Comparison of ENCODE assay signal across 25 mouse cellular contexts in the genomic region with DNA sequence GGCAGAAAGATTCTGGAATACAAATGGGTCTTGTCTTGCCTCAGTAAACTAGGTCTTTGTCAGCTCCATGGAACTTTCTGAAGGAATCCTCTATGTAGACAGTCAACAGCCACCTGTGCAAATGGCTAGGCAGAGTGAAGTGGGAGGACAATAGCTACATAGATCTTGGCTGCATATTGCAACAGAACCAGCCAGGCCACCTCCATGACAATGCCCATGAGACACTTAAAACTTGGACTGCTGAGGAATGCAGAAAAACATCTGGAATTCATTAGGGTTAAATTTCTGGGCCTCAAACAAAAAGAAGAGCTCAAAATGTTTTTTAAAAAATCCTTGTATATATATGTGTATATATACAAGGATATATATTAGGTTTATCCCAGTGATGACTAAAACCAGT. TPM values are rescaled to one million over a fixed set of nuclear protein-coding genes. Genes with fewer than 3 reads are reported as not detected.
A peak's percentile ranks its signal among the peaks of the same experiment; 100 is the strongest.
DNase-seq lines count a peak whose midpoint lies in the region; ATAC-seq lines count a peak whose summit lies in the region.
"Had no signal": no experiment of that assay in that cellular context is flagged by ENCODE, and none has a peak within 500 bp of the region (broad histone marks: within the 10 kb centered on the region; RNA-seq: fewer than 3 reads in every experiment).

No protein-coding gene starts in this region.

- no peaks in the 10 kb centered on the region; the same call in 1 of the 2 replicates for H3K9me3 ChIP-seq in limb, embryonic 11.5 days (ENCODE audit: control insufficient read depth, low read length)
- no peaks in the 10 kb centered on the region for H3K9me3 ChIP-seq in limb, embryonic 10.5 days (replicated peaks)
- H3K9me3 ChIP-seq in limb, embryonic 12.5 days: no peaks in the 10 kb centered on the region
- H3K9me3 ChIP-seq: forebrain, embryonic 15.5 days; hindbrain, embryonic 15.5 days had no signal

- no peak overlapping the region for H3K4me2 ChIP-seq in limb, embryonic 11.5 days (ENCODE audit: low read depth, severe bottlenecking)
- H3K4me2 ChIP-seq in limb, embryonic 12.5 days: no peak overlapping the region
- H3K4me2 ChIP-seq: forebrain, embryonic 15.5 days; heart, embryonic 13.5 days; hindbrain, embryonic 15.5 days had no signal

- no peak overlapping the region for H3K4me3 ChIP-seq in limb, embryonic 11.5 days (ENCODE audit: low read depth, low read length)
- no peak overlapping the region for H3K4me3 ChIP-seq in limb, embryonic 10.5 days
- H3K4me3 ChIP-seq in limb, embryonic 12.5 days (replicated peaks): no peak overlapping the region
- H3K4me3 ChIP-seq: forebrain, embryonic 15.5 days; heart, embryonic 13.5 days; hindbrain, embryonic 15.5 days had no signal

- DNase-seq in embryo, embryonic 10 days (ENCODE audit: low spot score): peak; percentile 25
- DNase-seq in embryo, embryonic 11 days: no peak
- DNase-seq in limb, embryonic 11.5 days (ENCODE audit: low spot score): peak; percentile 26
- no peak for DNase-seq in limb, embryonic 10.5 days (ENCODE audit: low spot score)
- DNase-seq in skeletal muscle tissue, adult 2 months (ENCODE audit: low read depth, low spot score): peak; percentile 13
- DNase-seq in cerebellum, postnatal 4 days (ENCODE audit: low spot score in 2 of 2): no peak
- DNase-seq: adrenal gland, adult 2 months; adrenal gland, postnatal 25 days; cerebellum, adult 2 months; gastrocnemius, postnatal 10 days; heart, postnatal 36 days had no signal

- no peak overlapping the region for H3K27ac ChIP-seq in limb, embryonic 11.5 days (replicated peaks; ENCODE audit: low read depth, low read length)
- no peak overlapping the region for H3K27ac ChIP-seq in limb, embryonic 10.5 days
- peak overlapping the region; percentile 76 for H3K27ac ChIP-seq in limb, embryonic 12.5 days
- H3K27ac ChIP-seq: forebrain, embryonic 15.5 days; heart, embryonic 13.5 days; hindbrain, embryonic 15.5 days had no signal

- no peaks in the 10 kb centered on the region for H3K36me3 ChIP-seq in limb, embryonic 11.5 days (ENCODE audit: control insufficient read depth, insufficient read depth, low read length)
- H3K36me3 ChIP-seq in limb, embryonic 10.5 days: no peaks in the 10 kb centered on the region
- H3K36me3 ChIP-seq in limb, embryonic 12.5 days: no peaks in the 10 kb centered on the region
- H3K36me3 ChIP-seq: forebrain, embryonic 15.5 days; heart, embryonic 13.5 days; hindbrain, embryonic 15.5 days had no signal

- H3K9ac ChIP-seq in limb, embryonic 11.5 days (ENCODE audit: low read length): no peak overlapping the region
- no peak overlapping the region for H3K9ac ChIP-seq in limb, embryonic 12.5 days (replicated peaks)
- H3K9ac ChIP-seq: forebrain, embryonic 15.5 days; heart, embryonic 13.5 days; hindbrain, embryonic 15.5 days had no signal

- no peaks in the 10 kb centered on the region for H3K4me1 ChIP-seq in limb, embryonic 11.5 days (ENCODE audit: control insufficient read depth, insufficient read depth, low read length)
- H3K4me1 ChIP-seq in limb, embryonic 10.5 days: peaks cover 6% of the 10 kb centered on the region; the same call in 1 of the 2 replicates
- peaks cover 9% of the 10 kb centered on the region for H3K4me1 ChIP-seq in limb, embryonic 12.5 days (replicated peaks)
- H3K4me1 ChIP-seq: heart, embryonic 13.5 days had no signal

- peak; percentile 70; the same call in 1 of the 2 replicates for ATAC-seq in limb, embryonic 11.5 days (ENCODE audit: insufficient number of reproducible peaks, low FRiP score, low TSS enrichment, low read depth)
- peak; percentile 73 for ATAC-seq in limb, embryonic 12.5 days (ENCODE audit: insufficient number of reproducible peaks, insufficient read depth, low FRiP score, low TSS enrichment, low read depth)
- no peak for ATAC-seq in cerebellum, adult (ENCODE audit: insufficient number of reproducible peaks, low FRiP score, low TSS enrichment)
- ATAC-seq: activated CD4-positive, CD25-positive, alpha-beta regulatory T cell, adult 4 months; forebrain, embryonic 15.5 days; inflammation-experienced regulatory T-cells, adult 6 months; Patski had no signal

- no peaks in the 10 kb centered on the region for H3K27me3 ChIP-seq in limb, embryonic 11.5 days (ENCODE audit: control insufficient read depth, insufficient read depth, low read length)
- no peaks in the 10 kb centered on the region for H3K27me3 ChIP-seq in limb, embryonic 10.5 days (ENCODE audit: low read depth, poor library complexity, severe bottlenecking)
- no peaks in the 10 kb centered on the region for H3K27me3 ChIP-seq in limb, embryonic 12.5 days
- H3K27me3 ChIP-seq: forebrain, embryonic 15.5 days; heart, embryonic 13.5 days; hindbrain, embryonic 15.5 days; Patski had no signal

RNA-seq across cellular contexts. Expression of a gene that starts 50.4 kb away (rescaled TPM):
- 0.03 TPM in 1 of 2 replicates, not detected in the other for polyA plus RNA-seq in limb, embryonic 11.5 days (2014; fragmentation: Nextera tagmentation; extraction: Ambion mirVana)
- not detected in 2 replicates for polyA plus RNA-seq in limb, embryonic 10.5 days (2016; fragmentation: Nextera tagmentation; extraction: Ambion mirVana)
- polyA plus RNA-seq in limb, embryonic 12.5 days (2016; fragmentation: Nextera tagmentation; extraction: Ambion mirVana): not detected in 2 replicates
- polyA plus RNA-seq: adrenal gland, adult 2 months; forebrain, embryonic 11.5 days; forebrain, embryonic 15.5 days; heart, postnatal 0 days; hindbrain, embryonic 11.5 days had no signal

RNA-seq across cellular contexts. Expression of a gene that starts 54.6 kb away (rescaled TPM):
- 0.21 and 0.41 TPM in 2 replicates for polyA plus RNA-seq in limb, embryonic 11.5 days (2014; fragmentation: Nextera tagmentation; extraction: Ambion mirVana)
- 0.76 TPM in 1 of 2 replicates, not detected in the other for polyA plus RNA-seq in limb, embryonic 10.5 days (2016; fragmentation: Nextera tagmentation; extraction: Ambion mirVana)
- 0.76 and 0.84 TPM in 2 replicates for polyA plus RNA-seq in limb, embryonic 12.5 days (2016; fragmentation: Nextera tagmentation; extraction: Ambion mirVana)
- polyA plus RNA-seq: cerebellum, adult 2 months; heart, postnatal 0 days had no signal

RNA-seq across cellular contexts. Expression of a gene that starts 58.1 kb away (rescaled TPM):
- polyA plus RNA-seq in limb, embryonic 11.5 days (2014; fragmentation: Nextera tagmentation; extraction: Ambion mirVana): not detected in 2 replicates
- polyA plus RNA-seq in limb, embryonic 10.5 days (2016; fragmentation: Nextera tagmentation; extraction: Ambion mirVana): not detected in 2 replicates
- polyA plus RNA-seq in limb, embryonic 12.5 days (2016; fragmentation: Nextera tagmentation; extraction: Ambion mirVana): not detected in 2 replicates
- polyA plus RNA-seq: adrenal gland, adult 2 months; C2C12; cerebellum, adult 2 months; forebrain, embryonic 11.5 days; forebrain, embryonic 15.5 days; frontal cortex, adult 2 months; gonadal fat pad, adult 2 months; heart, embryonic 13.5 days; heart, postnatal 0 days; hindbrain, embryonic 11.5 days; hindbrain, embryonic 15.5 days had no signal

Comparison
In these comparisons a context has a peak if more than half of its experiments do, and no peak if none do; other contexts are left out.
1. DNase-seq: peak in embryo, embryonic 10 days (single experiment), limb, embryonic 11.5 days (single experiment) and skeletal muscle tissue, adult 2 months (single experiment); none in embryo, embryonic 11 days (single experiment), limb, embryonic 10.5 days (single experiment) and cerebellum, postnatal 4 days (0 of 2).